8 mouse cellular contexts compared by ENCODE assay signal in the genomic region with DNA sequence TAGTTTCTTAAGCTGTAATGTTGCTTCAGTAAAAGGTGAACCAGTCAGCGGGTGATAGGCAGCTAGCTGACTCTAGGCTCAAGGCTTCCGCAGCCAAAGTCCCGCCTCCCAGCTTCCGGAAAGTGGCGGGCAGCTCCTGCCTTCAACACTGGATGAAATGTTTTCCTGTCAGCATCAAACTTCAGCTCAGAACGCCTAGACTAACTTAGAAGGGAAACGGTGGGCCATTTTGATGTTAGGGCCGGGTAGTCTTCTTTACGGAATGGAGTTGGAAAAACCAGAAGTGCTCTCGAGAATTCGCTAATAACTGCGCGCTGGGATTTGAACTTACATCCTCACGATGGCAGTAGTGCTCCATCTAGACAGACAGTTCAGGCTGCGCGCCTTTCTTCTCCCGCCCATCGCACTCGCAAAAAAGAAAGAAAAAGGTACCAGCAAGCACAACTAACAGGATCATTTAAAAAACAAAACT.
DNase-seq lines count a peak whose midpoint lies in the region; ATAC-seq and TF ChIP-seq lines count a peak whose summit lies in the region.

No protein-coding gene starts in this region.

- 63% methylated on average over 19 of the region's 19 CpGs for WGBS in kidney, embryonic 15.5 days
- 68% methylated on average over 19 of the region's 19 CpGs for WGBS in forebrain, embryonic 10.5 days
- 70% methylated on average over 19 of the region's 19 CpGs for WGBS in hindbrain, embryonic 14.5 days
- WGBS in liver, postnatal 0 days (ENCODE audit: insufficient replicate concordance): 64% methylated on average over 19 of the region's 19 CpGs

- H3K4me2 ChIP-seq in kidney, embryonic 15.5 days: no peak overlapping the region
- peak overlapping the region; percentile 1; the same call in 1 of the 2 replicates for H3K4me2 ChIP-seq in hindbrain, embryonic 14.5 days (replicated peaks)
- H3K4me2 ChIP-seq in liver, postnatal 0 days (ENCODE audit: low read depth, low read length): peak overlapping the region; percentile 44; the same call in 1 of the 2 replicates

- H3K36me3 ChIP-seq in kidney, embryonic 15.5 days: 0 out of 2 replicates have a peak, but pooled peaks cover 18% of the 10 kb centered on the region
- peaks cover 51% of the 10 kb centered on the region for H3K36me3 ChIP-seq in forebrain, embryonic 10.5 days (replicated peaks)
- H3K36me3 ChIP-seq in hindbrain, embryonic 14.5 days (replicated peaks; ENCODE audit: control insufficient read depth, insufficient read depth): peaks cover 5% of the 10 kb centered on the region; the same call in 1 of the 2 replicates
- H3K36me3 ChIP-seq in liver, postnatal 0 days (replicated peaks; ENCODE audit: insufficient read depth, low read length): 0 out of 2 replicates have a peak, but pooled peaks cover 2% of the 10 kb centered on the region

- no peak overlapping the region for H3K9ac ChIP-seq in kidney, embryonic 15.5 days
- H3K9ac ChIP-seq in hindbrain, embryonic 14.5 days: no peak overlapping the region
- no peak overlapping the region for H3K9ac ChIP-seq in liver, postnatal 0 days (replicated peaks)

- DNase-seq in kidney, postnatal 10 days: no peak
- DNase-seq in Muller cell, postnatal 12 days (ENCODE audit: inconsistent ontology term): peak; percentile 69
- DNase-seq in forebrain, embryonic 10.5 days (ENCODE audit: extremely low spot score, low spot score): peak; percentile 30
- peak; percentile 79 for DNase-seq in hindbrain, embryonic 14.5 days (ENCODE audit: low spot score)
- DNase-seq in liver, postnatal 0 days: peak; percentile 39
- peak; percentile 82 for DNase-seq in ovary, postnatal 14 days (ENCODE audit: low spot score)
- DNase-seq in thymus, postnatal 14 days: no peak

- no peaks in the 10 kb centered on the region for H3K4me1 ChIP-seq in kidney, embryonic 15.5 days
- H3K4me1 ChIP-seq in forebrain, embryonic 10.5 days: no peaks in the 10 kb centered on the region
- no peaks in the 10 kb centered on the region for H3K4me1 ChIP-seq in hindbrain, embryonic 14.5 days (replicated peaks; ENCODE audit: control insufficient read depth, insufficient read depth, low read length)
- no peaks in the 10 kb centered on the region for H3K4me1 ChIP-seq in liver, postnatal 0 days (ENCODE audit: insufficient read depth)

- peak overlapping the region; percentile 62; the same call in 1 of the 2 replicates for H3K27ac ChIP-seq in kidney, embryonic 15.5 days
- H3K27ac ChIP-seq in forebrain, embryonic 10.5 days: no peak overlapping the region
- H3K27ac ChIP-seq in hindbrain, embryonic 14.5 days: 0 out of 2 replicates have a peak overlapping the region, but pooled peaks have one; percentile 49
- no peak overlapping the region for H3K27ac ChIP-seq in liver, postnatal 0 days (ENCODE audit: low read depth)

- H3K27me3 ChIP-seq in kidney, embryonic 15.5 days: no peaks in the 10 kb centered on the region
- H3K27me3 ChIP-seq in forebrain, embryonic 10.5 days (ENCODE audit: poor library complexity, severe bottlenecking): no peaks in the 10 kb centered on the region
- H3K27me3 ChIP-seq in hindbrain, embryonic 14.5 days (ENCODE audit: control insufficient read depth, insufficient read depth, low read length): no peaks in the 10 kb centered on the region
- H3K27me3 ChIP-seq in liver, postnatal 0 days (ENCODE audit: insufficient read depth, low read length): no peaks in the 10 kb centered on the region

- peak overlapping the region; percentile 26 for H3K4me3 ChIP-seq in kidney, embryonic 15.5 days (replicated peaks)
- H3K4me3 ChIP-seq in forebrain, embryonic 10.5 days: no peak overlapping the region; the same call in 1 of the 2 replicates
- no peak overlapping the region; the same call in 1 of the 2 replicates for H3K4me3 ChIP-seq in hindbrain, embryonic 14.5 days (replicated peaks; ENCODE audit: low read length)
- peak overlapping the region; percentile 32 for H3K4me3 ChIP-seq in liver, postnatal 0 days (ENCODE audit: low read depth, low read length)

- ATAC-seq in kidney, embryonic 15.5 days (replicated peaks; ENCODE audit: low FRiP score): no peak
- no peak for ATAC-seq in hindbrain, embryonic 14.5 days (ENCODE audit: low FRiP score)
- peak; percentile 65; the same call in 1 of the 2 replicates for ATAC-seq in liver, postnatal 0 days

- peak; percentile 67 for TF ChIP-seq CTCF in liver, postnatal 0 days (IDR thresholded peaks at IDR 0.05; ENCODE audit: low read depth)

- TF ChIP-seq EP300 in liver, postnatal 0 days (IDR thresholded peaks at IDR 0.05; ENCODE audit: low read depth): peak; percentile 27; the same call in 1 of the 2 replicates

- no peaks in the 10 kb centered on the region for H3K9me3 ChIP-seq in kidney, embryonic 15.5 days (replicated peaks)
- H3K9me3 ChIP-seq in forebrain, embryonic 10.5 days: no peaks in the 10 kb centered on the region
- no peaks in the 10 kb centered on the region for H3K9me3 ChIP-seq in hindbrain, embryonic 14.5 days (ENCODE audit: control insufficient read depth, low read length)
- no peaks in the 10 kb centered on the region for H3K9me3 ChIP-seq in liver, postnatal 0 days (ENCODE audit: low read length)

Comparison
In these comparisons a context has a peak if more than half of its experiments do, and no peak if none do; other contexts are left out.
1. H3K27ac ChIP-seq: peak in kidney, embryonic 15.5 days (single experiment) and hindbrain, embryonic 14.5 days (single experiment); none in forebrain, embryonic 10.5 days (single experiment) and liver, postnatal 0 days (single experiment).
2. H3K4me3 ChIP-seq: peak in kidney, embryonic 15.5 days (single experiment) and liver, postnatal 0 days (single experiment); none in forebrain, embryonic 10.5 days (single experiment) and hindbrain, embryonic 14.5 days (single experiment).
3. DNase-seq: peak in Muller cell, postnatal 12 days (single experiment), forebrain, embryonic 10.5 days (single experiment), hindbrain, embryonic 14.5 days (single experiment), liver, postnatal 0 days (single experiment) and ovary, postnatal 14 days (single experiment); none in kidney, postnatal 10 days (single experiment) and thymus, postnatal 14 days (single experiment).